Mouse (Mus musculus) ES-Bruce4 (cell line): ENCODE measurements around the gene Msi1. TPM values are rescaled to one million over a fixed set of nuclear protein-coding genes. Genes with fewer than 3 reads are reported as not detected.

ENCODE experiments used
- H3K27ac ChIP-seq: 2 replicates; pipeline ENCODE4 v1.5.1; 2012; ENCODE audit warnings: low read length, inconsistent platforms; ENCODE audit not compliant: insufficient read depth
- H3K27me3 ChIP-seq: 2 replicates; pipeline ENCODE4 v1.6.1; 2012; ENCODE audit warnings: mild to moderate bottlenecking, low read length, inconsistent platforms; ENCODE audit not compliant: control insufficient read depth, poor library complexity, insufficient read depth, severe bottlenecking
- H3K36me3 ChIP-seq: 2 replicates; pipeline ENCODE4 v1.6.1; 2012; ENCODE audit warnings: inconsistent platforms, mild to moderate bottlenecking, low read length, moderate library complexity; ENCODE audit not compliant: control insufficient read depth, poor library complexity, insufficient read depth, severe bottlenecking
- H3K4me1 ChIP-seq: one replicate; pipeline ENCODE4 v1.8.1; 2011; ENCODE audit warnings: low read length; ENCODE audit not compliant: control insufficient read depth, insufficient read depth
- H3K4me3 ChIP-seq: 2 replicates; pipeline ENCODE4 v1.5.1; 2011; ENCODE audit warnings: low read depth, mild to moderate bottlenecking, low read length
- H3K9ac ChIP-seq: 2 replicates; pipeline ENCODE4 v1.6.1; 2012; ENCODE audit warnings: low read depth, mild to moderate bottlenecking, inconsistent platforms; ENCODE audit not compliant: poor library complexity, severe bottlenecking
- H3K9me3 ChIP-seq: replicated peaks from 2 replicates; pipeline ENCODE4 v1.6.1; 2012; ENCODE audit warnings: mild to moderate bottlenecking, low read length, inconsistent platforms; ENCODE audit not compliant: control insufficient read depth, poor library complexity, insufficient read depth, severe bottlenecking
- CTCF ChIP-seq: IDR thresholded peaks from one replicate; pipeline ENCODE4 v1.8.1; 2011; ENCODE audit warnings: low read depth, low read length
- EP300 ChIP-seq: IDR thresholded peaks from 2 replicates; pipeline ENCODE4 v1.6.1; 2011; ENCODE audit warnings: low read depth, low read length; ENCODE audit not compliant: insufficient read depth
- POLR2A ChIP-seq: IDR thresholded peaks from one replicate; pipeline ENCODE4 v1.8.1; 2011; ENCODE audit warnings: low read length; ENCODE audit not compliant: insufficient read depth
- polyA plus RNA-seq: library from polyadenylated mRNA; stranded (reverse); fragments of >200 nt; gene quantifications from 2 replicates; pipeline ENCODE4 v1.2.4, GENCODE M21; 2011; ENCODE audit warnings: low read depth; ENCODE audit not compliant: missing spikeins, insufficient read depth, insufficient read length

The Msi1 gene
- polyA plus RNA-seq, 1 experiment = 49.2 TPM

GRCm38 (mm10) chr5:115458918-115459317 is 29.5 kb downstream of the Msi1 start:
- H3K9me3 ChIP-seq = no peaks in the 10 kb centered on the region
- no peaks in the 10 kb centered on the region for H3K36me3 ChIP-seq
- no peak overlapping the region for H3K27ac ChIP-seq
- no peak for TF ChIP-seq POLR2A
- no peak for TF ChIP-seq EP300
- H3K4me3 ChIP-seq = no peak overlapping the region
- H3K4me1 ChIP-seq = no peaks in the 10 kb centered on the region
- no peak overlapping the region for H3K9ac ChIP-seq
- no peaks in the 10 kb centered on the region for H3K27me3 ChIP-seq

GRCm38 (mm10) chr5:115464408-115465115 is 35.2 kb downstream of the Msi1 start:
- H3K9me3 ChIP-seq = no peaks in the 10 kb centered on the region
- H3K4me1 ChIP-seq = no peaks in the 10 kb centered on the region
- peak overlapping the region; percentile 14; the same call in 1 of the 2 replicates for H3K9ac ChIP-seq
- no peaks in the 10 kb centered on the region for H3K27me3 ChIP-seq
- peak overlapping the region; percentile 66 for H3K4me3 ChIP-seq
- H3K27ac ChIP-seq = peak overlapping the region; percentile 59
- peak; percentile 85 for TF ChIP-seq POLR2A
- peak; percentile 74 for TF ChIP-seq CTCF
- peak; percentile 56; the same call in 1 of the 2 replicates for TF ChIP-seq EP300
- H3K36me3 ChIP-seq = peaks cover 2% of the 10 kb centered on the region; the same call in 1 of the 2 replicates

GRCm38 (mm10) chr5:115465642-115466420 is 36.4 kb downstream of the Msi1 start, which contains the start of gene Pla2g1b:
Gene Pla2g1b (plus strand): TSS chr5:115466262.
- TF ChIP-seq EP300 = no peak
- Histone ChIP-seq H3K9me3 (no peaks in the 10 kb centered on the region), H3K9ac (peak within 1 kb of the TSS; percentile 28; the same call in 1 of the 2 replicates), H3K4me1 (no peaks in the 10 kb centered on the region), H3K36me3 (peaks cover 2% of the 10 kb centered on the region; the same call in 1 of the 2 replicates), H3K27ac (peak within 1 kb of the TSS; percentile 16), H3K4me3 (peak within 1 kb of the TSS; percentile 66), H3K27me3 (no peaks in the 10 kb centered on the region)

- Histone ChIP-seq H3K9me3 (no peaks in the 10 kb centered on the region), H3K9ac (no peak overlapping the region), H3K27ac (no peak overlapping the region), H3K36me3 (peaks cover 2% of the 10 kb centered on the region), H3K4me3 (no peak overlapping the region), H3K27me3 (no peaks in the 10 kb centered on the region), H3K4me1 (no peaks in the 10 kb centered on the region)
- TF ChIP-seq POLR2A (no peak), EP300 (no peak), CTCF (no peak)
Measured at GRCm38 (mm10) chr5:115469791-115470190, 40.4 kb downstream of the Msi1 start.

- H3K9ac ChIP-seq = no peak overlapping the region
- peaks cover 2% of the 10 kb centered on the region for H3K36me3 ChIP-seq
- no peaks in the 10 kb centered on the region for H3K27me3 ChIP-seq
- no peak overlapping the region for H3K27ac ChIP-seq
- TF ChIP-seq EP300 (no peak), CTCF (peak; percentile 77)
- H3K9me3 ChIP-seq = no peaks in the 10 kb centered on the region
- H3K4me3 ChIP-seq = peak overlapping the region; percentile 7; the same call in 1 of the 2 replicates
- H3K4me1 ChIP-seq = no peaks in the 10 kb centered on the region
Measured at GRCm38 (mm10) chr5:115470766-115471531, 41.5 kb downstream of the Msi1 start.
